Mouse (Mus musculus): ENCODE measurements around the gene Dnase1. TPM values are rescaled to one million over a fixed set of nuclear protein-coding genes. Genes with fewer than 3 reads are reported as not detected.

Dnase1 gene
- polyA plus RNA-seq, 1 experiment: 0.20 TPM

DNA sequence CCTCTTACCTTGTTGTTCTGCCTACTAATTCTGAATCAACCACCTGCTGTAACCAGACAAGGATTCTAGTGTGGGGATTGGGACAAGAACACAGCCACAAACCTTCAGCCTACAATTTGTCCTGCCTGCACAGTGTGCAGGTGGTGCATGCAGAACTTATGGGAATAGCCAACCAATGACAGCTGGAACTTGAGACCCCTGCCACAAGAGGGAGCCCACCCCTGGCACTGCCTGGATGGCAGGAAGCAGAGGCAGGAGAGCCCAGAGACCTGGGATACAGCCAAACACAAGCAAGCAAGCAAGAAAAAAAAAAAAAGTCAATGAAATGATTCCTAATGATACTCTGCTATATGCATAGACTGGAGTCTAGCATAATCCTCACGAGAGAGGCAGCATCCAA lies 15.5 kb upstream of the Dnase1 start:
- H3K27ac ChIP-seq (ENCODE audit: insufficient read depth, low read length): no peak overlapping the region
- H3K4me1 ChIP-seq (ENCODE audit: control insufficient read depth, insufficient read depth, low read length): no peaks in the 10 kb centered on the region
- 83% methylated on average over 1 of the region's 1 CpGs for WGBS
- no peak for TF ChIP-seq POLR2A (IDR thresholded peaks at IDR 0.05; ENCODE audit: borderline replicate concordance, insufficient read depth, low read length)
- TF ChIP-seq CTCF (IDR thresholded peaks at IDR 0.05; ENCODE audit: borderline replicate concordance, insufficient read depth, low read depth, low read length): no peak
- H3K4me3 ChIP-seq (replicated peaks; ENCODE audit: insufficient read depth, low read depth, low read length): no peak overlapping the region
- DNase-seq: no peak
- no peaks in the 10 kb centered on the region for H3K27me3 ChIP-seq (ENCODE audit: control insufficient read depth, insufficient read depth, low read length)

DNA sequence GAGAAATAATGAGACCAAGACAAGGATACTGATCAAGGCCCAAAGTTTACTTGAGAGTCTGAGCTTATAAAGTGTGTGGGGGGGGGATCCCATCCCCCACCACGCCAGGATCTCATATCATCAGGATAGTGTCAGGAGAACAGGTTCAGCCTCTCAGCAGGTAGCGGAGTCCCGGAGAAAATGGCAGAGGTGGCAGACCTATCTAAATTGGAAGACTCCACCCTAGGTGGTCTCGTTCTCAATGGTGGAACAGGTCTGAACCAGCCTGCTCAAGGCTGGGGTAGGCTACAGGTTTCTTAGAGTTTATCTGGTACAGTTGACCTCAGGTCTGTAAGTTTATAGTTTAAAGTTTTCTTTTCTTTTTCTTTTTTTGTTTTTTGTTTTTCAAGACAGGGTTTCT lies 14.0 kb upstream of the Dnase1 start:
- no peaks in the 10 kb centered on the region for H3K4me1 ChIP-seq (ENCODE audit: control insufficient read depth, insufficient read depth, low read length)
- WGBS: 78% methylated on average over 4 of the region's 4 CpGs

GRCm38 (mm10) chr16:4026672-4027071 lies 10.1 kb upstream of the Dnase1 start:
- WGBS: 61% methylated on average over 1 of the region's 1 CpGs
- Histone ChIP-seq H3K4me3 (replicated peaks; ENCODE audit: insufficient read depth, low read depth, low read length) (no peak overlapping the region), H3K27ac (ENCODE audit: insufficient read depth, low read length) (no peak overlapping the region), H3K27me3 (ENCODE audit: control insufficient read depth, insufficient read depth, low read length) (no peaks in the 10 kb centered on the region), H3K4me1 (ENCODE audit: control insufficient read depth, insufficient read depth, low read length) (no peaks in the 10 kb centered on the region)
- DNase-seq: no peak
- TF ChIP-seq CTCF (IDR thresholded peaks at IDR 0.05; ENCODE audit: borderline replicate concordance, insufficient read depth, low read depth, low read length) (no peak), POLR2A (IDR thresholded peaks at IDR 0.05; ENCODE audit: borderline replicate concordance, insufficient read depth, low read length) (no peak)

More for the DNA sequence above, 14.0 kb upstream of the Dnase1 start:
- no peaks in the 10 kb centered on the region for H3K27me3 ChIP-seq (ENCODE audit: control insufficient read depth, insufficient read depth, low read length)
- no peak overlapping the region for H3K27ac ChIP-seq (ENCODE audit: insufficient read depth, low read length)
- no peak overlapping the region for H3K4me3 ChIP-seq (replicated peaks; ENCODE audit: insufficient read depth, low read depth, low read length)
- no peak for DNase-seq
- TF ChIP-seq CTCF (IDR thresholded peaks at IDR 0.05; ENCODE audit: borderline replicate concordance, insufficient read depth, low read depth, low read length) (no peak), POLR2A (IDR thresholded peaks at IDR 0.05; ENCODE audit: borderline replicate concordance, insufficient read depth, low read length) (no peak)

DNA sequence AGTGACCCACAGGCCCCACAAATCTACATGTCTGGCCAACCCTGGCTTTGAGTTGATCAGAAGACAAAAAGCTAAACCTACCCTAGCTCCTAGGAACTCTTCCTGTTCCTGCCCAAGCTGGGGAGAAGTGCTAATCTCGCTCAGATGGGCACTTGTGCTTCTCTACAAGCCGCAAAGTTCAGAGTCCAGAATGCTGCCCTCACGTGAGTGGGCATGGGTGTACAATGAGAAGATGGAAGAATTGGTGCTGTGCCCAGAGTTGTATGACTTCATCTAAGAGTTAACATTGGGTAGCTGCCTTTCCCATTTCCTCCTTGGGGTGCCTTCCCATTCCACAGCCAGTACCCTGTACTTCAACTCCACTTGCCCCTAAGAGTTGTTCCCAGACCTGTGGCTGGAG lies 9.5 kb upstream of the Dnase1 start:
- no peak overlapping the region for H3K27ac ChIP-seq (ENCODE audit: insufficient read depth, low read length)
- no peak for TF ChIP-seq CTCF (IDR thresholded peaks at IDR 0.05; ENCODE audit: borderline replicate concordance, insufficient read depth, low read depth, low read length)
- no peak for TF ChIP-seq POLR2A (IDR thresholded peaks at IDR 0.05; ENCODE audit: borderline replicate concordance, insufficient read depth, low read length)
- 70% methylated on average over 3 of the region's 3 CpGs for WGBS
- H3K4me1 ChIP-seq (ENCODE audit: control insufficient read depth, insufficient read depth, low read length): no peaks in the 10 kb centered on the region
- H3K27me3 ChIP-seq (ENCODE audit: control insufficient read depth, insufficient read depth, low read length): no peaks in the 10 kb centered on the region
- DNase-seq: no peak
- no peak overlapping the region for H3K4me3 ChIP-seq (replicated peaks; ENCODE audit: insufficient read depth, low read depth, low read length)

DNA sequence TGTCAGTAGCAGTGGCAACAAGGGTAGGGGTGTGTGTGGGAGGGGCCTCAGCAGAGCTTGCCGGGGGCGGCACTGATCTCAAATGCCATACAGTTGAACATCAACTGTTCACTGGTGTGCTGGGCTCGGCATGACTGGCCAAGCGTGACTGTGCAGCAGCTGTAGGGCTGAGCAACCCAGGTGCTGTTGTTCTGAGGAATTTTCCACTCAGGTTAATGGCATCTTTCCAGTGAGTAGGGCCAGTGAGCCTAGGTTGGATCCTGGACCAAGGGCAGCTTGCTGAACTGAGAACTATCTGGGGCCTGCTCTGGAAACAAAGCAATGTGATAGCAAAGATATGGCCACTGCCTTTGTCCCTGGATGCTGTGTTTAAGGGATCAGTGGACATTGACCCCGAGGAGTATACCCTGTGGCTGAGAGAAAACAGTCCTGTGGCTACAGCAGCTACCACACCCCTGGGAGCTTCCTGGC lies 7.3 kb upstream of the Dnase1 start:
- TF ChIP-seq CTCF (IDR thresholded peaks at IDR 0.05; ENCODE audit: borderline replicate concordance, insufficient read depth, low read depth, low read length) (no peak), POLR2A (IDR thresholded peaks at IDR 0.05; ENCODE audit: borderline replicate concordance, insufficient read depth, low read length) (no peak)
- no peaks in the 10 kb centered on the region for H3K4me1 ChIP-seq (ENCODE audit: control insufficient read depth, insufficient read depth, low read length)
- H3K27ac ChIP-seq (ENCODE audit: insufficient read depth, low read length): no peak overlapping the region
- H3K4me3 ChIP-seq (replicated peaks; ENCODE audit: insufficient read depth, low read depth, low read length): no peak overlapping the region
- H3K27me3 ChIP-seq (ENCODE audit: control insufficient read depth, insufficient read depth, low read length): no peaks in the 10 kb centered on the region
- WGBS: 57% methylated on average over 5 of the region's 5 CpGs
- no peak for DNase-seq

GRCm38 (mm10) chr16:4030501-4030900 lies 6.2 kb upstream of the Dnase1 start:
- H3K4me3 ChIP-seq (replicated peaks; ENCODE audit: insufficient read depth, low read depth, low read length): no peak overlapping the region
- H3K27ac ChIP-seq (ENCODE audit: insufficient read depth, low read length): no peak overlapping the region
- 95% methylated on average over 10 of the region's 10 CpGs for WGBS
- TF ChIP-seq CTCF (IDR thresholded peaks at IDR 0.05; ENCODE audit: borderline replicate concordance, insufficient read depth, low read depth, low read length) (no peak), POLR2A (IDR thresholded peaks at IDR 0.05; ENCODE audit: borderline replicate concordance, insufficient read depth, low read length) (no peak)
- DNase-seq: no peak
- no peaks in the 10 kb centered on the region for H3K4me1 ChIP-seq (ENCODE audit: control insufficient read depth, insufficient read depth, low read length)
- no peaks in the 10 kb centered on the region for H3K27me3 ChIP-seq (ENCODE audit: control insufficient read depth, insufficient read depth, low read length)

GRCm38 (mm10) chr16:4031441-4032274 lies 5.1 kb upstream of the Dnase1 start:
- no peak overlapping the region for H3K27ac ChIP-seq (ENCODE audit: insufficient read depth, low read length)
- DNase-seq: no peak
- H3K4me3 ChIP-seq (replicated peaks; ENCODE audit: insufficient read depth, low read depth, low read length): no peak overlapping the region
- H3K4me1 ChIP-seq (ENCODE audit: control insufficient read depth, insufficient read depth, low read length): no peaks in the 10 kb centered on the region
- no peak for TF ChIP-seq CTCF (IDR thresholded peaks at IDR 0.05; ENCODE audit: borderline replicate concordance, insufficient read depth, low read depth, low read length)
- H3K27me3 ChIP-seq (ENCODE audit: control insufficient read depth, insufficient read depth, low read length): no peaks in the 10 kb centered on the region
- WGBS: 81% methylated on average over 4 of the region's 6 CpGs

DNA sequence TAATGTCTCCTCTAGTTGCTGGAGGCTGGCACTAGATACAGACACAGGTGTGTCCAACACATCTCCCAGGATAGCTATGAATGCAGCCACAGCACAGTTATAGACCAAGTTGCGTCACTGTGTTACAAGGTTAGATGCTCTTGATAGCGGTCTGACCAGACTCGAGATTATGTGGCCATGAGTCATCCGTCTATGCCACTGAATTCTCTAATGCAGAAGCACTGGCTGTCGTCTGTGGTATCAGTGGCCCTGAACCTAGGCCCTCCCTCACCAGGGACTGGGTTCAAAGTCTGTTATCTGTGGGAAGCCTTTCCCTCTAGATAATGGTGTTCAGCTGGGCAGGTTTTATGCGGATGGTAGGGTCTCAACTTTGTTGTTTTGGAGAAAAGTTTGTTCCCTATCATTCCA lies 4.4 kb upstream of the Dnase1 start:
- TF ChIP-seq CTCF (IDR thresholded peaks at IDR 0.05; ENCODE audit: borderline replicate concordance, insufficient read depth, low read depth, low read length) (no peak), POLR2A (IDR thresholded peaks at IDR 0.05; ENCODE audit: borderline replicate concordance, insufficient read depth, low read length) (no peak)
- WGBS: 89% methylated on average over 6 of the region's 6 CpGs
- no peak overlapping the region for H3K4me3 ChIP-seq (replicated peaks; ENCODE audit: insufficient read depth, low read depth, low read length)

More for the DNA sequence above, 4.4 kb upstream of the Dnase1 start:
- H3K27me3 ChIP-seq (ENCODE audit: control insufficient read depth, insufficient read depth, low read length): no peaks in the 10 kb centered on the region
- H3K4me1 ChIP-seq (ENCODE audit: control insufficient read depth, insufficient read depth, low read length): no peaks in the 10 kb centered on the region
- H3K27ac ChIP-seq (ENCODE audit: insufficient read depth, low read length): no peak overlapping the region
- no peak for DNase-seq
